Mouse (Mus musculus): ENCODE measurements around the gene Prr29. TPM values are rescaled to one million over a fixed set of nuclear protein-coding genes. Genes with fewer than 3 reads are reported as not detected.
"Not testable (repeated sequence)": the region's sequence is repeated elsewhere in the genome, so short reads cannot be mapped to it uniquely, and the experiment has no call there.

The Prr29 gene
- polyA plus RNA-seq, 1 experiment from 2014 or later, result 4.7 TPM

GRCm38 (mm10) chr11:106386409-106386808 is 21.1 kb downstream of the Prr29 start:
- no peaks in the 10 kb centered on the region for H3K36me3 ChIP-seq
- 0 out of 2 replicates have a peak, but pooled peaks cover 12% of the 10 kb centered on the region for H3K4me1 ChIP-seq
- no peaks in the 10 kb centered on the region for H3K9me3 ChIP-seq (replicated peaks)
- H3K4me3 ChIP-seq (replicated peaks), result no peak overlapping the region
- ATAC-seq (ENCODE audit: insufficient number of reproducible peaks, low FRiP score, low TSS enrichment, low read depth), result no peak
- no peaks in the 10 kb centered on the region for H3K27me3 ChIP-seq
- no peak overlapping the region for H3K27ac ChIP-seq (replicated peaks)
- H3K9ac ChIP-seq, result no peak overlapping the region
- 85% methylated on average over 3 of the region's 3 CpGs for WGBS
- H3K4me2 ChIP-seq (replicated peaks), result no peak overlapping the region

DNA sequence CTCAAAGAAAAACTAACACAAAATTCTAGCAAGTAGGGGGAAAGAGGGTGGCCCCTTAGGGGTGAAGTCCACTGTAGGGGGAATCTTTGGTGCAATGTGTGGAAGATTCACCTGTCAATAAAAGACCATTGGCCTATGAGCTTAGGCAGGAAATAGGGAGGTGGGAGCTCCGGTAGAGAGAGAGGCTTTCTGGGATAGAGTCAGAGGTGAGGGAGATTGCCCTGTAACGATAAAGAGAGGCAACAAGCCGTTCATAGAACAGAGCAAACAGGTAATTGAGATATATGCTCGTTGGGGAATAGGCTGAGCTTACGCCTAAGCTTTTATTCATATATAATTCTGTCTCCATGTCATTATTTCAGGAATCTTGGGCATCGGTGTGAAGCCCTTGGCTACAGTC is 21.7 kb downstream of the Prr29 start:
- 75% methylated on average over 6 of the region's 6 CpGs for WGBS
- no peaks in the 10 kb centered on the region for H3K27me3 ChIP-seq

DNA sequence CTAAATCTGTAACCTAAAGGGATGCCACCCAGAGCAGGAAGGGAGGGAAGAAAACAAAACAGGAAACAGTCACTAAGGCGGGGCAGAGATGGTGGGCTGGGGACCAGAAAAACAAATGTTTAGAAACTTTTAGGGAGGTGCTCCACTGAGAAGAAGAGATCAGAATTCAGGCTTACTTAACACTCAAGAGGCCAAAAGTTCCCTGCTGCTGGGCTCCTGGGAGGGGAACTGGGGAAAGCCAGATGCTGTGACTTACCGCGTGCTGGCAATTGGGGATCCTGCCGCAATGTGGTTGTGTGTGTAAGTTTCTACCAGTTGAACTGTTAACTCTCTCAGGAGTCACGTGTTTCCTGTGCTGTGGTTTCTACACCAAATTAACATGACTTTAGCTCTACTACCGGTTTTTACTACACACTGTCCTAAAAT is 22.5 kb downstream of the Prr29 start, which contains the start of gene Icam2:
TSS of gene Icam2 (minus strand) at position 285 of the 426 bp plus-strand sequence.
- H3K36me3 ChIP-seq, result no peaks in the 10 kb centered on the region
- ATAC-seq (ENCODE audit: insufficient number of reproducible peaks, low FRiP score, low TSS enrichment, low read depth), result no peak
- no peaks in the 10 kb centered on the region for H3K9me3 ChIP-seq (replicated peaks)
- H3K4me1 ChIP-seq, result 0 out of 2 replicates have a peak, but pooled peaks cover 9% of the 10 kb centered on the region
- H3K4me2 ChIP-seq (replicated peaks), result no peak within 1 kb of the TSS
- 68% methylated on average over 6 of the region's 6 CpGs for WGBS
- H3K27me3 ChIP-seq, result no peaks in the 10 kb centered on the region
- H3K9ac ChIP-seq, result no peak within 1 kb of the TSS
- H3K4me3 ChIP-seq (replicated peaks), result no peak within 1 kb of the TSS
- no peak within 1 kb of the TSS for H3K27ac ChIP-seq (replicated peaks)

More for the DNA sequence above, 21.7 kb downstream of the Prr29 start:
- Histone ChIP-seq H3K4me3 (replicated peaks) (no peak overlapping the region), H3K4me1 (0 out of 2 replicates have a peak, but pooled peaks cover 12% of the 10 kb centered on the region), H3K27ac (replicated peaks) (no peak overlapping the region), H3K36me3 (no peaks in the 10 kb centered on the region), H3K9me3 (replicated peaks) (no peaks in the 10 kb centered on the region), H3K9ac (no peak overlapping the region), H3K4me2 (replicated peaks) (no peak overlapping the region)
- no peak for ATAC-seq (ENCODE audit: insufficient number of reproducible peaks, low FRiP score, low TSS enrichment, low read depth)

- no peak overlapping the region for H3K9ac ChIP-seq
- 16% methylated on average over 3 of the region's 3 CpGs for WGBS
- ATAC-seq (ENCODE audit: insufficient number of reproducible peaks, low FRiP score, low TSS enrichment, low read depth), result no peak
- H3K9me3 ChIP-seq (replicated peaks), result no peaks in the 10 kb centered on the region
- no peak overlapping the region for H3K27ac ChIP-seq (replicated peaks)
- H3K4me1 ChIP-seq, result 0 out of 2 replicates have a peak, but pooled peaks cover 5% of the 10 kb centered on the region
- no peak overlapping the region for H3K4me2 ChIP-seq (replicated peaks)
- H3K4me3 ChIP-seq (replicated peaks), result no peak overlapping the region
- H3K27me3 ChIP-seq, result no peaks in the 10 kb centered on the region
- H3K36me3 ChIP-seq, result no peaks in the 10 kb centered on the region
Observed at GRCm38 (mm10) chr11:106389611-106390010, 24.3 kb downstream of the Prr29 start.

- H3K27me3 ChIP-seq, result no peaks in the 10 kb centered on the region
- no peaks in the 10 kb centered on the region for H3K9me3 ChIP-seq (replicated peaks)
- no peak overlapping the region for H3K4me2 ChIP-seq (replicated peaks)
- H3K27ac ChIP-seq (replicated peaks), result no peak overlapping the region
- H3K4me3 ChIP-seq (replicated peaks), result no peak overlapping the region
- ATAC-seq (ENCODE audit: insufficient number of reproducible peaks, low FRiP score, low TSS enrichment, low read depth), result no peak
- 0 out of 2 replicates have a peak, but pooled peaks cover 5% of the 10 kb centered on the region for H3K4me1 ChIP-seq
- H3K36me3 ChIP-seq, result no peaks in the 10 kb centered on the region
- WGBS, result 50% methylated on average over 3 of the region's 3 CpGs
- H3K9ac ChIP-seq, result no peak overlapping the region
Observed at GRCm38 (mm10) chr11:106390757-106391156, 25.5 kb downstream of the Prr29 start.

DNA sequence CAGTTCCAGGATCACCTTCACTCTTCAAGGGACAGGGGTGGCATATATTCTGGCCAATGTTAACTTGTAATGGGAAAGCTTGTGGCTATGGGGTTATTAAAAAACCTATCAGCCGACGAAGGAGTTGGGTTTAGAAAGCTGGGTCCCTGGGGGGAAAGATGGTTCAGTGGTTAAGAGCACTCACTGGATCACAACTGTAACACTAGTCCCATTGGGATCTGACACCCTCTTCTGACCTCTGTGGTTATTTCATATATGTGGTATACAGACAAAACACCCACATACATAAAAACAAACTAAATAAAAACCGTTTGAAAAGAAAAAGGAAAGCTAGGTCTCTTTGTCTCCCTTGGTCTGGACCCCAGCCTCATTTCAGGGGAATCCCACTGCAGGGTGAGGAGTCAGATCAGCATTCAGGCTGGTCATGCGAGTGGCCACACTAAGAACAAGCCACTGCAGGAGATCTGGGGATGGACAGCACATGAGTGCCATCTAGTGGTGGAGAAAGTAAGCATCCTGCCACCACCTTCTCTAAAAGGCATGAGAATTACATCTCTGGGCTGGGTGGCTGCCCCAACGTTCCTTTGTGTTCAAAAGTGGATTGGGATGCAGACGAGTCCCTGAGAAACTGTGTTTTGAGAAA is 26.4 kb downstream of the Prr29 start:
- H3K9ac ChIP-seq, result no peak overlapping the region
- no peaks in the 10 kb centered on the region for H3K27me3 ChIP-seq
- H3K9me3 ChIP-seq (replicated peaks), result no peaks in the 10 kb centered on the region
- WGBS, result 31% methylated on average over 6 of the region's 6 CpGs
- no peak overlapping the region for H3K4me2 ChIP-seq (replicated peaks)
- H3K27ac ChIP-seq (replicated peaks), result no peak overlapping the region
- peak; percentile 55; the same call in 1 of the 2 replicates for ATAC-seq (ENCODE audit: insufficient number of reproducible peaks, low FRiP score, low TSS enrichment, low read depth)
- no peak overlapping the region for H3K4me3 ChIP-seq (replicated peaks)
- H3K36me3 ChIP-seq, result no peaks in the 10 kb centered on the region
- H3K4me1 ChIP-seq, result 0 out of 2 replicates have a peak, but pooled peaks cover 5% of the 10 kb centered on the region

- no peaks in the 10 kb centered on the region for H3K27me3 ChIP-seq
- H3K4me2 ChIP-seq (replicated peaks), result no peak overlapping the region
- ATAC-seq (ENCODE audit: insufficient number of reproducible peaks, low FRiP score, low TSS enrichment, low read depth), result no peak
- no peak overlapping the region for H3K27ac ChIP-seq (replicated peaks)
- H3K4me1 ChIP-seq, result 0 out of 2 replicates have a peak, but pooled peaks cover 5% of the 10 kb centered on the region
- no peak overlapping the region for H3K9ac ChIP-seq
- no peak overlapping the region for H3K4me3 ChIP-seq (replicated peaks)
- 67% methylated on average over 7 of the region's 7 CpGs for WGBS
- no peaks in the 10 kb centered on the region for H3K9me3 ChIP-seq (replicated peaks)
- H3K36me3 ChIP-seq, result peaks cover 2% of the 10 kb centered on the region; the same call in 1 of the 2 replicates
Observed at GRCm38 (mm10) chr11:106392597-106393330, 27.5 kb downstream of the Prr29 start.

- Histone ChIP-seq H3K4me1 (0 out of 2 replicates have a peak, but pooled peaks cover 5% of the 10 kb centered on the region), H3K27me3 (no peaks in the 10 kb centered on the region), H3K9me3 (replicated peaks) (no peaks in the 10 kb centered on the region), H3K4me3 (replicated peaks) (no peak overlapping the region), H3K36me3 (peaks cover 7% of the 10 kb centered on the region; the same call in 1 of the 2 replicates), H3K27ac (replicated peaks) (no peak overlapping the region), H3K4me2 (replicated peaks) (no peak overlapping the region), H3K9ac (no peak overlapping the region)
- WGBS, result 35% methylated on average over 4 of the region's 4 CpGs
- no peak for ATAC-seq (ENCODE audit: insufficient number of reproducible peaks, low FRiP score, low TSS enrichment, low read depth)
Observed at GRCm38 (mm10) chr11:106393331-106393616, 28.0 kb downstream of the Prr29 start.

DNA sequence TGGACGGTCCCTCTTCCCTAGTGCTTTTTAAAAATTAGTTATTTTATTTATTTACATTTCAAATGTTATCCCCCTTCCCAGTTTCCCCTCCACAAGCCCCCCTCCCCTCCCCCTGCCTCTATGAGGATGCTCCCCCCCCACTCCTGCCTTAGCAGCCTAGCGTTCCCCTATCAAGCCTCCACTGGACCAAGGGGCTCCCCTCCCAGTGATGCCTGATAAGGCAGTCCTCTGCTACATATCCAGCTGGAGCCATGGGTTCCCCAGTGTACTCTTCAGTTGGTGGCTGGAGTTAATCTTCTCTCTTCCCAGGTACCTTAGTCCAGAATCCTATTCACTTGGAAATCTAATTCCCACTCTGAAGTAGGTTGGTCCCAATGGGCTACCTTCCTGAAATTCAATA is 28.8 kb downstream of the Prr29 start:
- H3K4me1 ChIP-seq; H3K27ac ChIP-seq (replicated peaks); H3K9ac ChIP-seq; H3K4me2 ChIP-seq (replicated peaks); H3K27me3 ChIP-seq; H3K9me3 ChIP-seq (replicated peaks); ATAC-seq (ENCODE audit: insufficient number of reproducible peaks, low FRiP score, low TSS enrichment, low read depth); H3K4me3 ChIP-seq (replicated peaks): not testable (repeated sequence)
- peaks cover 15% of the 10 kb centered on the region; the same call in 1 of the 2 replicates for H3K36me3 ChIP-seq
- 73% methylated on average over 2 of the region's 2 CpGs for WGBS

DNA sequence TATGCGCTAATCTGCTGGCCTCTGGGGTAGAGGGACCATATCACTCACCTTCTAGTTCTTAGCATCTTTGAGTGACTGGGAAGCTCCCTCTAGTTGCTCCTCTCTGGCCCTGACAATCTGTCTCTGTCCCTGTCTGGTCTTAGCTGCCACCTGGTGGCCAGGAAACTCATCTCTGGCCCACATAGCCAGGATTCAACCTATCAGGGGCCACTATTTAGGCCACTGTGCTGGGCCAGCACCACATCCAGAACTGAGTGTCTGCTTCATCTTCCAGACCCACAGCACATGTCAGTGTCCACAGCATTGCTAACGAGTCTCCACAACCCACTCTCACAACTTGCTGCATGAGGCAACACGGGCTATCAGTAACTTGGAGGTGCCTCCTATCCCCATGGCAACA is 32.4 kb downstream of the Prr29 start:
- H3K4me1 ChIP-seq, result no peaks in the 10 kb centered on the region
- no peak for ATAC-seq (ENCODE audit: insufficient number of reproducible peaks, low FRiP score, low TSS enrichment, low read depth)
- H3K36me3 ChIP-seq, result peaks cover 22% of the 10 kb centered on the region; the same call in 1 of the 2 replicates
- no peak overlapping the region for H3K4me3 ChIP-seq (replicated peaks)
- 78% methylated on average over 3 of the region's 3 CpGs for WGBS
- H3K27me3 ChIP-seq, result no peaks in the 10 kb centered on the region
- no peaks in the 10 kb centered on the region for H3K9me3 ChIP-seq (replicated peaks)
- no peak overlapping the region for H3K9ac ChIP-seq
- H3K27ac ChIP-seq (replicated peaks), result no peak overlapping the region
- H3K4me2 ChIP-seq (replicated peaks), result no peak overlapping the region

- Histone ChIP-seq H3K4me1 (no peaks in the 10 kb centered on the region), H3K4me3 (replicated peaks) (no peak overlapping the region), H3K9me3 (replicated peaks) (no peaks in the 10 kb centered on the region), H3K4me2 (replicated peaks) (no peak overlapping the region), H3K27ac (replicated peaks) (no peak overlapping the region), H3K9ac (no peak overlapping the region), H3K36me3 (peaks cover 27% of the 10 kb centered on the region), H3K27me3 (no peaks in the 10 kb centered on the region)
- 88% methylated on average over 8 of the region's 8 CpGs for WGBS
- ATAC-seq (ENCODE audit: insufficient number of reproducible peaks, low FRiP score, low TSS enrichment, low read depth), result no peak
Observed at GRCm38 (mm10) chr11:106398481-106398880, 33.2 kb downstream of the Prr29 start.

Data from embryonic facial prominence, embryonic 15.5 days (tissue).